In genomic region chr9:23136511-23136910, GRCm38 (mm10) we compare ENCODE assay signal across 25 mouse cellular contexts.
DNase-seq lines count a peak whose midpoint lies in the region; ATAC-seq lines count a peak whose summit lies in the region.
"Had no signal": no experiment of that assay in that cellular context is flagged by ENCODE, and none has a peak within 500 bp of the region (broad histone marks: within the 10 kb centered on the region; RNA-seq: fewer than 3 reads in every experiment).

No protein-coding gene starts in this region.

- H3K9ac ChIP-seq in embryonic facial prominence, embryonic 14.5 days (ENCODE audit: low read depth, low read length) = no peak overlapping the region
- H3K9ac ChIP-seq in heart, embryonic 11.5 days (ENCODE audit: low read depth, low read length) = no peak overlapping the region
- no peak overlapping the region for H3K9ac ChIP-seq in heart, embryonic 12.5 days
- H3K9ac ChIP-seq: embryonic facial prominence, embryonic 15.5 days; forebrain, postnatal 0 days; heart, embryonic 13.5 days; hindbrain, embryonic 14.5 days had no signal

- no peak overlapping the region for H3K4me2 ChIP-seq in embryonic facial prominence, embryonic 14.5 days (ENCODE audit: low read depth, low read length)
- no peak overlapping the region for H3K4me2 ChIP-seq in heart, embryonic 11.5 days
- no peak overlapping the region for H3K4me2 ChIP-seq in heart, embryonic 12.5 days
- H3K4me2 ChIP-seq: embryonic facial prominence, embryonic 15.5 days; heart, embryonic 13.5 days; hindbrain, embryonic 14.5 days had no signal

- H3K36me3 ChIP-seq in embryonic facial prominence, embryonic 14.5 days (ENCODE audit: control insufficient read depth, insufficient read depth, low read length) = no peaks in the 10 kb centered on the region
- H3K36me3 ChIP-seq in embryonic facial prominence, embryonic 10.5 days (replicated peaks) = no peaks in the 10 kb centered on the region
- H3K36me3 ChIP-seq in heart, embryonic 11.5 days (ENCODE audit: control insufficient read depth, insufficient read depth, low read length) = no peaks in the 10 kb centered on the region
- H3K36me3 ChIP-seq in heart, embryonic 12.5 days = no peaks in the 10 kb centered on the region
- H3K36me3 ChIP-seq in heart, embryonic 10.5 days = no peaks in the 10 kb centered on the region
- H3K36me3 ChIP-seq: embryonic facial prominence, embryonic 15.5 days; heart, embryonic 13.5 days had no signal

- no peak overlapping the region for H3K27ac ChIP-seq in embryonic facial prominence, embryonic 14.5 days (replicated peaks; ENCODE audit: low read depth, low read length)
- H3K27ac ChIP-seq in embryonic facial prominence, embryonic 10.5 days (replicated peaks) = no peak overlapping the region
- no peak overlapping the region for H3K27ac ChIP-seq in heart, embryonic 11.5 days (ENCODE audit: low read depth, low read length)
- H3K27ac ChIP-seq in heart, embryonic 12.5 days (ENCODE audit: poor library complexity, severe bottlenecking) = no peak overlapping the region
- no peak overlapping the region for H3K27ac ChIP-seq in heart, embryonic 10.5 days
- H3K27ac ChIP-seq: embryonic facial prominence, embryonic 15.5 days; heart, embryonic 13.5 days; hindbrain, embryonic 14.5 days; hindbrain, postnatal 0 days had no signal

- DNase-seq in embryonic facial prominence, embryonic 14.5 days (ENCODE audit: low spot score) = no peak
- no peak for DNase-seq in embryonic facial prominence, embryonic 10.5 days (ENCODE audit: low spot score)
- peak; percentile 97 for DNase-seq in heart, adult 11 months
- DNase-seq in heart, adult 8-10 months (ENCODE audit: low spot score) = peak; percentile 17
- DNase-seq in heart, embryonic 10.5 days (ENCODE audit: low spot score) = peak; percentile 67
- no peak for DNase-seq in layer of hippocampus, adult 11-12 months (ENCODE audit: low spot score)
- DNase-seq: adrenal gland, adult 8-10 months; adrenal gland, postnatal 25 days; cerebellum, adult 11-12 months; cerebellum, adult 8-10 months; cerebellum, postnatal 10 days; cerebellum, postnatal 36 days; embryo, embryonic 11 days; forebrain, postnatal 0 days; kidney, adult 18-20 months had no signal

- no peaks in the 10 kb centered on the region for H3K4me1 ChIP-seq in embryonic facial prominence, embryonic 14.5 days (ENCODE audit: control insufficient read depth, insufficient read depth, low read length)
- H3K4me1 ChIP-seq in embryonic facial prominence, embryonic 10.5 days = peaks cover 37% of the 10 kb centered on the region
- H3K4me1 ChIP-seq in heart, embryonic 11.5 days (ENCODE audit: control insufficient read depth, insufficient read depth, low read length) = no peaks in the 10 kb centered on the region
- H3K4me1 ChIP-seq in heart, embryonic 12.5 days (replicated peaks) = peaks cover 21% of the 10 kb centered on the region
- peaks cover 16% of the 10 kb centered on the region for H3K4me1 ChIP-seq in heart, embryonic 10.5 days
- H3K4me1 ChIP-seq: embryonic facial prominence, embryonic 15.5 days had no signal

- no peak overlapping the region for H3K4me3 ChIP-seq in embryonic facial prominence, embryonic 14.5 days (ENCODE audit: low read depth, low read length)
- no peak overlapping the region for H3K4me3 ChIP-seq in embryonic facial prominence, embryonic 10.5 days
- no peak overlapping the region for H3K4me3 ChIP-seq in heart, embryonic 11.5 days (ENCODE audit: low read depth, low read length)
- H3K4me3 ChIP-seq in heart, embryonic 12.5 days = no peak overlapping the region
- H3K4me3 ChIP-seq in heart, embryonic 10.5 days = no peak overlapping the region
- H3K4me3 ChIP-seq: embryonic facial prominence, embryonic 15.5 days; heart, embryonic 13.5 days had no signal

- WGBS in embryonic facial prominence, embryonic 14.5 days = 79% methylated on average over 5 of the region's 5 CpGs
- 86% methylated on average over 5 of the region's 5 CpGs for WGBS in embryonic facial prominence, embryonic 10.5 days
- WGBS in heart, embryonic 11.5 days (ENCODE audit: insufficient replicate concordance) = 82% methylated on average over 5 of the region's 5 CpGs
- WGBS in heart, embryonic 12.5 days = 72% methylated on average over 5 of the region's 5 CpGs
- 77% methylated on average over 5 of the region's 5 CpGs for WGBS in heart, embryonic 10.5 days

- H3K27me3 ChIP-seq in embryonic facial prominence, embryonic 14.5 days (replicated peaks; ENCODE audit: control insufficient read depth, insufficient read depth, low read length) = no peaks in the 10 kb centered on the region
- no peaks in the 10 kb centered on the region for H3K27me3 ChIP-seq in embryonic facial prominence, embryonic 10.5 days (replicated peaks; ENCODE audit: low read depth, poor library complexity, severe bottlenecking)
- no peaks in the 10 kb centered on the region for H3K27me3 ChIP-seq in heart, embryonic 11.5 days (ENCODE audit: control insufficient read depth, insufficient read depth, low read length)
- H3K27me3 ChIP-seq in heart, embryonic 12.5 days (replicated peaks) = no peaks in the 10 kb centered on the region
- no peaks in the 10 kb centered on the region for H3K27me3 ChIP-seq in heart, embryonic 10.5 days (ENCODE audit: insufficient read depth, poor library complexity, severe bottlenecking)
- H3K27me3 ChIP-seq: embryonic facial prominence, embryonic 15.5 days; heart, embryonic 13.5 days had no signal

- ATAC-seq in embryonic facial prominence, embryonic 14.5 days (ENCODE audit: low read depth) = 0 out of 2 replicates have a peak, but pooled peaks have one; percentile 15
- ATAC-seq in heart, embryonic 11.5 days (replicated peaks; ENCODE audit: insufficient number of reproducible peaks, low FRiP score, low TSS enrichment) = no peak
- no peak for ATAC-seq in heart, embryonic 12.5 days (ENCODE audit: insufficient number of reproducible peaks, low FRiP score)
- ATAC-seq: activated CD4-positive, CD25-positive, alpha-beta regulatory T cell, adult 4 months; forebrain, embryonic 14.5 days; forebrain, postnatal 0 days; hindbrain, postnatal 0 days; inflammation-experienced regulatory T-cells, adult 6 months; intestine, embryonic 16.5 days had no signal

- peaks cover 6% of the 10 kb centered on the region; the same call in 1 of the 2 replicates for H3K9me3 ChIP-seq in embryonic facial prominence, embryonic 14.5 days (ENCODE audit: control insufficient read depth, low read length)
- H3K9me3 ChIP-seq in embryonic facial prominence, embryonic 10.5 days = no peaks in the 10 kb centered on the region
- no peaks in the 10 kb centered on the region for H3K9me3 ChIP-seq in heart, embryonic 11.5 days (replicated peaks; ENCODE audit: control insufficient read depth, low read length)
- H3K9me3 ChIP-seq in heart, embryonic 12.5 days (replicated peaks) = no peaks in the 10 kb centered on the region
- no peaks in the 10 kb centered on the region for H3K9me3 ChIP-seq in heart, embryonic 10.5 days
- H3K9me3 ChIP-seq: embryonic facial prominence, embryonic 15.5 days; heart, embryonic 13.5 days had no signal

Comparison
In these comparisons a context has a peak if more than half of its experiments do, and no peak if none do; other contexts are left out.
1. DNase-seq: peak in heart, adult 11 months (single experiment), heart, adult 8-10 months (single experiment) and heart, embryonic 10.5 days (single experiment); none in embryonic facial prominence, embryonic 14.5 days (single experiment), embryonic facial prominence, embryonic 10.5 days (single experiment) and layer of hippocampus, adult 11-12 months (single experiment).